Mouse (Mus musculus) brain, embryonic 14.5 days (tissue): Measurements from ENCODE around the gene Kcnj6.
A peak's percentile ranks its signal among the peaks of the same experiment; 100 is the strongest.

Experiments used
- CTCF ChIP-seq: fragments of 200-500 bp; IDR thresholded peaks from 2 replicates; pipeline ENCODE4 v1.5.1; 2012; ENCODE audit warnings: inconsistent platforms, mild to moderate bottlenecking, moderate library complexity, borderline replicate concordance; ENCODE audit not compliant: insufficient read depth, insufficient read length; ENCODE audit errors: extremely low read depth
- POLR2A ChIP-seq: fragments of 200-500 bp; IDR thresholded peaks from 2 replicates; pipeline ENCODE4 v1.6.1; 2012; ENCODE audit warnings: mild to moderate bottlenecking, inconsistent platforms, borderline replicate concordance; ENCODE audit not compliant: poor library complexity, insufficient read depth, insufficient read length, severe bottlenecking; ENCODE audit errors: extremely low read depth

DNA sequence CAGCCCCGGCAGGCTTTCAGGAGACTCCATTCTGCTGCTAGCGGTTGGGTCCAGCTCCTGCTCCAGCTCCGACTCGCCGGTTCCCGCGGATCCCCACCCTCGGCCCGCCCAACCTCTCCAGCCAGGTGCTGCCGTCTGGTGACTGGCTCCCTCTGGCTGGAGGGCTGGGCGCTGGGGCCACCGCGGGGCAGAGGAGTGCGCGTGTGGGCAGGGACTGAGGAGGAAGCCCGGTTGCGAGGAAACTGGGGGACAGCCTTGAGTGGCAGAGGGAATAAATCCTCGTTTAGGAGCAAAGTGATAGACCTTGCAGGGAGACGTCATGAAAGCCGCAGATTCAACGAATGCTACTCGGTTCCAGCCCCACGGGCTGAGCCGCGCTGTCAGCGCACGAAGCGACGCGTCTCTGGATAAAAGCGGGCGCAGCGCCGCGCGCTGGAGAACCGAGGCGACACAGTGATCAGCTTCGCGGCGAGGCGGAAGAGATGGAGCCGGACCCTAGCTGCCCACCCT lies at the start of gene Kcnj6:
- peak; percentile 77 for TF ChIP-seq CTCF
- no peak for TF ChIP-seq POLR2A
